ENCODE assay signal across 9 mouse cellular contexts in the genomic region with DNA sequence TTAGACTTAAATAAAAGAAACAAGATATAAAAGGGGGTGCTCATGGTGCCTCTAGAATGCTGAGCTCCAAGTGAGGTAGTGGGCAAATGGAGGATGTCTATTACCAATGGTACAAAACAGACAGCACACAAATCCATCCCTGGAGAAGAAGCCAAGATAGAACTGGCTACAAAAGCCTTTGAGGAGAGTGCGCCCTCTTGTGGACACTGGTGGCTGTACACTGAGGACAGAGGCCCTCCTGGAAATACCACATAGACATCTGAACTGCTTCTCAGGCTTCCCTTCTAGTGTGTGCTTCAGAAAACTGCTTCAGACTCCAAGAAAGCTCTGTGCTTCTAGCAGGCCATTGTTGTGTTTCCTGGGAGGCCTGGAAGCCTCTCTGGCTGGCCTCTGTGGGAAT. TPM values are rescaled to one million over a fixed set of nuclear protein-coding genes. Genes with fewer than 3 reads are reported as not detected.
DNase-seq lines count a peak whose midpoint lies in the region; ATAC-seq and TF ChIP-seq lines count a peak whose summit lies in the region.
"Had no signal": no experiment of that assay in that cellular context is flagged by ENCODE, and none has a peak within 500 bp of the region (broad histone marks: within the 10 kb centered on the region; RNA-seq: fewer than 3 reads in every experiment).

No protein-coding gene starts in this region.

- intact Hi-C loops in gastrocnemius, adult 2 months (cut with DNase I), result loop anchor here (2.0 kb wide), 1 partner anchor 215 kb away; no protein-coding TSS in a partner anchor

- H3K27me3 ChIP-seq in ES-Bruce4 (ENCODE audit: control insufficient read depth, insufficient read depth, low read length, poor library complexity, severe bottlenecking), result no peaks in the 10 kb centered on the region
- H3K27me3 ChIP-seq: lung, embryonic 15.5 days had no signal

- no peak for TF ChIP-seq POLR2A in ES-Bruce4 (IDR thresholded peaks at IDR 0.05; ENCODE audit: insufficient read depth, low read length)

- H3K4me3 ChIP-seq in ES-Bruce4 (ENCODE audit: low read depth, low read length), result no peak overlapping the region
- H3K4me3 ChIP-seq in gastrocnemius, adult 2 months, result no peak overlapping the region
- H3K4me3 ChIP-seq: lung, embryonic 15.5 days had no signal

- H3K36me3 ChIP-seq in ES-Bruce4 (ENCODE audit: control insufficient read depth, insufficient read depth, low read length, poor library complexity, severe bottlenecking), result no peaks in the 10 kb centered on the region
- H3K36me3 ChIP-seq: lung, embryonic 15.5 days had no signal

- no peak; the same call in 1 of the 2 replicates for ATAC-seq in cerebellum, adult (ENCODE audit: insufficient number of reproducible peaks, low FRiP score, low TSS enrichment)

- TF ChIP-seq CTCF in ES-Bruce4 (IDR thresholded peaks at IDR 0.05; ENCODE audit: low read depth, low read length), result peak; percentile 88
- peak; percentile 93; the same call in 1 of the 2 replicates for TF ChIP-seq CTCF in gastrocnemius, adult 2 months (IDR thresholded peaks at IDR 0.05)

- DNase-seq in cerebellum, adult 11 months, result peak; percentile 53
- DNase-seq in c-Kit-positive CD71-positive TER-119-positive erythroid progenitor cells, embryonic 14.5 days (ENCODE audit: low spot score), result peak; percentile 70
- DNase-seq in gastrocnemius, adult 2 months, result peak; percentile 85
- peak; percentile 47 for DNase-seq in layer of hippocampus, adult 9-10 months (ENCODE audit: low spot score)
- peak; percentile 90 for DNase-seq in lung, postnatal 36 days
- DNase-seq in spleen, postnatal 10 days (ENCODE audit: low spot score in 2 of 2), result peak; percentile 77 to 89

- TF ChIP-seq EP300 in ES-Bruce4 (IDR thresholded peaks at IDR 0.05; ENCODE audit: insufficient read depth, low read depth, low read length), result no peak

- H3K27ac ChIP-seq in ES-Bruce4 (ENCODE audit: insufficient read depth, low read length), result no peak overlapping the region
- H3K27ac ChIP-seq in gastrocnemius, adult 2 months, result no peak overlapping the region
- H3K27ac ChIP-seq: lung, embryonic 15.5 days had no signal

- no peaks in the 10 kb centered on the region for H3K4me1 ChIP-seq in ES-Bruce4 (ENCODE audit: control insufficient read depth, insufficient read depth, low read length)
- H3K4me1 ChIP-seq: lung, embryonic 15.5 days had no signal

- no peaks in the 10 kb centered on the region for H3K9me3 ChIP-seq in ES-Bruce4 (replicated peaks; ENCODE audit: control insufficient read depth, insufficient read depth, low read length, poor library complexity, severe bottlenecking)
- H3K9me3 ChIP-seq: lung, embryonic 15.5 days had no signal

- H3K9ac ChIP-seq in ES-Bruce4 (ENCODE audit: low read depth, poor library complexity, severe bottlenecking), result no peak overlapping the region
- H3K9ac ChIP-seq: lung, embryonic 15.5 days had no signal

RNA-seq across cellular contexts. Expression of gene Acad12, which starts 9.1 kb away (rescaled TPM):
- 5.8 and 6.3 TPM in 2 replicates for polyA plus RNA-seq in ES-Bruce4 (2011; ENCODE audit: insufficient read depth, insufficient read length, low read depth, missing spikeins)
- total RNA-seq in gastrocnemius, adult 2 months (2021), result 10 to 100 TPM; 23.3 to 34.5 TPM

RNA-seq across cellular contexts. Expression of gene Acad10, which starts 32.4 kb away (rescaled TPM):
- polyA plus RNA-seq in ES-Bruce4 (2011; ENCODE audit: insufficient read depth, insufficient read length, low read depth, missing spikeins), result 5.8 and 9.0 TPM in 2 replicates
- total RNA-seq in gastrocnemius, adult 2 months (2021), result 10 to 100 TPM in 1 of 2 experiments, 1 to 10 TPM in 1; 9.1 to 14.9 TPM

RNA-seq across cellular contexts. Expression of gene Brap, which starts 32.5 kb away (rescaled TPM):
- polyA plus RNA-seq in ES-Bruce4 (2011; ENCODE audit: insufficient read depth, insufficient read length, low read depth, missing spikeins), result 31.9 and 34.4 TPM in 2 replicates
- 10 to 100 TPM; 31.5 to 35.5 TPM for total RNA-seq in gastrocnemius, adult 2 months (2021)

RNA-seq across cellular contexts. Expression of gene Aldh2, which starts 34.2 kb away (rescaled TPM):
- polyA plus RNA-seq in ES-Bruce4 (2011; ENCODE audit: insufficient read depth, insufficient read length, low read depth, missing spikeins), result 160 and 180 TPM in 2 replicates
- 100 to 1,000 TPM; 116 to 287 TPM for total RNA-seq in gastrocnemius, adult 2 months (2021)
